Mouse (Mus musculus): Measurements from ENCODE around the gene Galnt17.

DNA sequence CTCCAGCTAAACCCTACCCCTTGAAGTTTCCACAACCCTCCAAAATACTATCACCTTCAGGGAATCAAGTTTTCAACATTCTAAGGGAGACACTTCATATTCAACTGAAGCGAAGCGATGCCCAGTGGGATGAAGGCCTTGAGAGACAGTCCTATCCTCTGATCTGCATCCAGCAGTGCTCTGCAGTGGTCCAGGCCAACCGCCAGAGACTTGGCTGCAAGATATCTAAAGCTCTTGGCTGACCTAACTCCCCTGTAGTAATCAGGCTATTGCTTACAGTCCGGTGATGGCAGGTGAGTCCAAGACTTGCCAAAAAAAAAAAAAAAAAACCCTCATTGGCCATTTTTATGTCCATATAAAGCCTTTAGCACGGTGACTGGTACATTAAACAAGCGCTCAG lies 21.2 kb downstream of the Galnt17 start:
- TF ChIP-seq POLR2A (IDR thresholded peaks at IDR 0.05; ENCODE audit: extremely low read depth, insufficient read depth, low read length) (no peak), CTCF (IDR thresholded peaks at IDR 0.05; ENCODE audit: low read depth, low read length) (no peak)

All from liver, adult 2 months (tissue).